Mouse (Mus musculus): ENCODE data around the gene Ddo. TPM values are rescaled to one million over a fixed set of nuclear protein-coding genes. Genes with fewer than 3 reads are reported as not detected.

Ddo gene
- 0.92 and 1.3 TPM in 2 replicates for polyA plus RNA-seq (2015; fragmentation: Nextera tagmentation; extraction: Ambion mirVana)

DNA sequence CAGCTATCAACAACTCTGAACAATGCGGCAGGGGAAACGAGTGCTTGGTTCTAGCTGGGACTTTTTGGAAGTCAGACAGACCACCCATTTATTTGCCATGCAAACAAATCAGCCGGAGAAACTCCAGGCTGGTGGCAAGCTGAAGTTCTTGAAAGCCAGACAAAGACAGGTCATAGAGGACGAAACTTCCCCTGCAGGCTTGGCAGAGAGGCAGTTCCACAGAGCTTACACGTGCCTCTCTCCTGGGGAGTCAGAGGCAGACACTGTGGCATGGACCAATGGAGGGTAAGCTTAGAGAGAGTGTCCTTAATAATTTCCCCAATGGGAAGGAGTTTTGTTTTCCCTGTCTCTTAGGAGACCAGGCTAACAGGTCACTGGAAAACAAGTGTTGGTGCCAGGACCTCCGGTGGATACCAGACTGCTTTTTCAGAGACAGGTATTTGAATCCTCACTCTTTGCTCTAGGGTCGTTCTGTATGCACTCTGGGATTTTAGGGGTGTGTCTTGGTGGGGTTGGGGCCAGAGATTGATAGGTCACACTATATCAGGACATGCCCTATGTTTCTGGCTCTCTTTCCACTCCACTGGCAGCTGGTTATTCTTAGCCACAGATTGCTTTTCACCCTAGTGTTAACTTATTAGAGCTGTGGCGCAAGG is at the start of gene Ddo:
TSS of gene Ddo (plus strand) at position 356 of the 656 bp plus-strand sequence.
- H3K4me3 ChIP-seq (replicated peaks; ENCODE audit: low read length): no peak within 1 kb of the TSS; the same call in 1 of the 2 replicates
- H3K4me2 ChIP-seq (ENCODE audit: low read depth, low read length): 0 out of 2 replicates have a peak within 1 kb of the TSS, but pooled peaks have one; percentile 24
- peak within 1 kb of the TSS; percentile 50; the same call in 1 of the 2 replicates for H3K27ac ChIP-seq (ENCODE audit: low read length)
- no peak within 1 kb of the TSS for H3K9ac ChIP-seq (ENCODE audit: low read length)
- H3K9me3 ChIP-seq (replicated peaks; ENCODE audit: control insufficient read depth, low read length): no peaks in the 10 kb centered on the region
- WGBS: 31% methylated on average over 8 of the region's 8 CpGs
- H3K4me1 ChIP-seq (ENCODE audit: control insufficient read depth, insufficient read depth, low read length): 0 out of 2 replicates have a peak, but pooled peaks cover 3% of the 10 kb centered on the region
- H3K27me3 ChIP-seq (ENCODE audit: control insufficient read depth, insufficient read depth, low read length): no peaks in the 10 kb centered on the region
- no peaks in the 10 kb centered on the region for H3K36me3 ChIP-seq (ENCODE audit: control insufficient read depth, insufficient read depth, low read length)
- ATAC-seq (ENCODE audit: insufficient read depth, low FRiP score): peak; percentile 68; the same call in 1 of the 2 replicates

- Histone ChIP-seq H3K4me1 (ENCODE audit: control insufficient read depth, insufficient read depth, low read length) (no peaks in the 10 kb centered on the region), H3K36me3 (ENCODE audit: control insufficient read depth, insufficient read depth, low read length) (no peaks in the 10 kb centered on the region), H3K9me3 (replicated peaks; ENCODE audit: control insufficient read depth, low read length) (no peaks in the 10 kb centered on the region), H3K27ac (ENCODE audit: low read length) (no peak overlapping the region), H3K4me2 (ENCODE audit: low read depth, low read length) (no peak overlapping the region), H3K27me3 (ENCODE audit: control insufficient read depth, insufficient read depth, low read length) (no peaks in the 10 kb centered on the region), H3K9ac (ENCODE audit: low read length) (no peak overlapping the region), H3K4me3 (replicated peaks; ENCODE audit: low read length) (no peak overlapping the region)
- 75% methylated on average over 8 of the region's 8 CpGs for WGBS
- ATAC-seq (ENCODE audit: insufficient read depth, low FRiP score): no peak
These were observed 46.1 kb upstream of the Ddo start for GRCm38 (mm10) chr10:40583584-40584255.

DNA sequence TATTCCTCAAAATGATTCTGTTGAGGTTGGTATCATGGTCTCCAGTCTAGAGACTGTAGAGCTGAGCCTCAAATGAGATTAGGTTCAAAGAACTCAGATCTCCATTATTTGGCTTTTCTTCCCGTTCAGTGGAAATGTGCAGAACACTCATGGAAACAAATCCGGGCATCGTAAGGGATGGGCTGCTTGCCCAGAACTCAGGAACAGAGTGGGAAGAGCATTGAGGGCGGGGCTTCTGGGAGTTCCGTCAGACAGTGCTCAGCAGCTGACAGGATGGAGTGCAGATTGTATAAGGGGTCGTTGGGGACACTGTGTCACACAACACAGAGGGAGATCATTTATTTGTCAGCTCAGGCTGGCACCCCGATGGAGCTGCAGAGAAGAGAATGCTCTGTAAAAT is 37.6 kb upstream of the Ddo start:
- no peak for ATAC-seq (ENCODE audit: insufficient read depth, low FRiP score)
- Histone ChIP-seq H3K36me3 (ENCODE audit: control insufficient read depth, insufficient read depth, low read length) (no peaks in the 10 kb centered on the region), H3K27ac (ENCODE audit: low read length) (no peak overlapping the region), H3K4me1 (ENCODE audit: control insufficient read depth, insufficient read depth, low read length) (no peaks in the 10 kb centered on the region), H3K27me3 (ENCODE audit: control insufficient read depth, insufficient read depth, low read length) (no peaks in the 10 kb centered on the region), H3K9me3 (replicated peaks; ENCODE audit: control insufficient read depth, low read length) (0 out of 2 replicates have a peak, but pooled peaks cover 4% of the 10 kb centered on the region), H3K4me3 (replicated peaks; ENCODE audit: low read length) (no peak overlapping the region), H3K4me2 (ENCODE audit: low read depth, low read length) (no peak overlapping the region), H3K9ac (ENCODE audit: low read length) (no peak overlapping the region)
- WGBS: 53% methylated on average over 7 of the region's 7 CpGs

DNA sequence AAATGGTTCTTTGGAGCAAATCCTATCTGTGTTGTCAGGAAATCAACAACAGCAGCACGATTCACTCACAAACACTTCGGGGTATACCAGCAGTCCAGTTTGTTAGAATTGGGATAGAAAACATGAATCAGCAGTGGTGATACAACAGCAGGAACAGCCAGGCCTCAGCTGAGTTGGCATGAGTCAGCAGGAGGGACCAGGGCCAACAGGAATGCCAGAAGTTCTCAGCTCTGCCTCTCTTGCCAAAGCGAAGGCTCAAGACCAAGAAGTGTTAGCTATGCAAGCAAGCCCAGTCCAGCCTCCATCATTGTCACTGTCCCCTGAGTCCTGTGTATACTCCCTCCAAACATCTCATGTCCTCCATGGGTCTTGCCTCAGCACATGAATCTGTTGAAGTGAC is 32.6 kb upstream of the Ddo start:
- H3K9me3 ChIP-seq (replicated peaks; ENCODE audit: control insufficient read depth, low read length): 0 out of 2 replicates have a peak, but pooled peaks cover 4% of the 10 kb centered on the region
- no peaks in the 10 kb centered on the region for H3K27me3 ChIP-seq (ENCODE audit: control insufficient read depth, insufficient read depth, low read length)
- no peaks in the 10 kb centered on the region for H3K36me3 ChIP-seq (ENCODE audit: control insufficient read depth, insufficient read depth, low read length)
- 92% methylated on average over 3 of the region's 3 CpGs for WGBS
- no peak for ATAC-seq (ENCODE audit: insufficient read depth, low FRiP score)
- no peak overlapping the region for H3K4me3 ChIP-seq (replicated peaks; ENCODE audit: low read length)
- no peak overlapping the region for H3K27ac ChIP-seq (ENCODE audit: low read length)
- H3K9ac ChIP-seq (ENCODE audit: low read length): no peak overlapping the region
- no peak overlapping the region for H3K4me2 ChIP-seq (ENCODE audit: low read depth, low read length)
- H3K4me1 ChIP-seq (ENCODE audit: control insufficient read depth, insufficient read depth, low read length): no peaks in the 10 kb centered on the region

DNA sequence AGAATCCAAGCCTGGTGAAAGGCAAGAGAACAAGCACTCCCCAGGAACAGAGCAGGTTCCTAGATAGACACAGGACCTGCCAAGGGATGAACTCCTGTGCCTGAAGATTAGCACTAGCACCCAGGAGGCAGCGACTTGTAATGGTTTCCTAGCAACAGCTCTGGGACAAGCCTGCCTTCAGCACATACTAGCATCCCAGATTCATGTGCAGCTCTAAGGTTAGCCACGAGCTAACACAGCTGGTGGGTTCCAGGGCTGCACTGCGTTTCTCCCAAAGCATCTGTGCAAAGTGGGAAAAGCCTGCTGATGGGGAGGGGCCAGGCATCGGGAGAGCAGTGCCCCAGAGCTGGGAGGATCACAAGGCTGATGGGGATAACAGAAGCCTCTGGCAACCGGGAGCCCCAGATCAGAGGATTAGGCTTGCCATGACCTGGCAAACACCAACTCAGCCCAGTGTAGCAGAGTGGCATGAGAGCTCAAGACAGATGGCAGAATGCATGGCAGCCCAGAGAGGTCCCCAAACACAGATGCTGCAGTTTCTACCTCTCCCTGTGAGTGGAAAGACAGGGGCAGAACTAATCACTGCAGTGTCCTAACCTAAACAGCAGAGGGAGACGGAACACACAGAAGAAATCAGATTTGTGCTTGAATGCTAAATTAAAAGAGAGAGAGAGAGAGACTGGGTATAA is 25.0 kb upstream of the Ddo start:
- ATAC-seq (ENCODE audit: insufficient read depth, low FRiP score): no peak
- H3K36me3 ChIP-seq (ENCODE audit: control insufficient read depth, insufficient read depth, low read length): no peaks in the 10 kb centered on the region
- no peaks in the 10 kb centered on the region for H3K27me3 ChIP-seq (ENCODE audit: control insufficient read depth, insufficient read depth, low read length)
- no peak overlapping the region for H3K27ac ChIP-seq (ENCODE audit: low read length)
- H3K4me1 ChIP-seq (ENCODE audit: control insufficient read depth, insufficient read depth, low read length): no peaks in the 10 kb centered on the region
- H3K4me2 ChIP-seq (ENCODE audit: low read depth, low read length): no peak overlapping the region
- H3K9me3 ChIP-seq (replicated peaks; ENCODE audit: control insufficient read depth, low read length): peaks cover 9% of the 10 kb centered on the region; the same call in 1 of the 2 replicates
- no peak overlapping the region for H3K9ac ChIP-seq (ENCODE audit: low read length)
- 67% methylated on average over 6 of the region's 6 CpGs for WGBS
- no peak overlapping the region for H3K4me3 ChIP-seq (replicated peaks; ENCODE audit: low read length)

DNA sequence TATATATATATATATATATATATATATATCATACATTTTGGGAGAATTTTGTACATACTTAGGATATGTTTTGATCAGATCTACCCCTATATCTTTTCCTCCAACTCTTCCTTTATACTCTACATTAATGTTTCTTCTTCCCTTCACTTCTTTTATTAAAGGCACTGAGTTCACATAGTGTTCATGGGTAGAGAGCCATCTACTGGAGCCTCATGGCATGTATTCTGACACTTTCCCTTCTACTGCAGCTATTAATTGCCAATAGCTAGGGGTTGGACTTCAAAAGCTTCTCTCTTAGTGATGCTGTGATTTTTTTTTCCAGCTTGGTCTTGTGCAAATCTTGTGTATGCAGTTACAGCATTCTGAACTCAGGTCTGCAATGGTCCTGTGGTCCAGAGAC is 11.8 kb upstream of the Ddo start:
- no peak for ATAC-seq (ENCODE audit: insufficient read depth, low FRiP score)
- no peaks in the 10 kb centered on the region for H3K4me1 ChIP-seq (ENCODE audit: control insufficient read depth, insufficient read depth, low read length)

DNA sequence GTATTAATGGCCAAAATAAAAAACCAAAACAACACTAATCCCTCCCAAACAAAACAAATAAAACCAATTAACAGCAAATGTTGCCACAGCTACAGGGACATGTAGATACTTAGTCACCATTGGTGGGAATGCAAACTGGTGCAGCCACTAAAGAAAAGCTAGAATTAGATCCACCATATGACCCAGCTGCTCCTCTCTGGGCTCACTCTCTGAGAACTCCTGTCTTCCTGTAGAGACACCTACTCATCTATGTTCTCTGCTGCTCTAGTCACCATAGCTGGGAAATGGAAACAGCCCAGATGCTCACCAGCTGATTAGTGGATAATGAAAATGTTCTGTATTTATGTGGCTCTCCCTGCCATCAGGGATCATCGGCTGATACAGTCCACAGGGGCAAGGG is 10.1 kb upstream of the Ddo start:
- no peak overlapping the region for H3K9ac ChIP-seq (ENCODE audit: low read length)
- H3K27me3 ChIP-seq (ENCODE audit: control insufficient read depth, insufficient read depth, low read length): no peaks in the 10 kb centered on the region
- H3K4me3 ChIP-seq (replicated peaks; ENCODE audit: low read length): no peak overlapping the region
- no peak overlapping the region for H3K27ac ChIP-seq (ENCODE audit: low read length)
- no peaks in the 10 kb centered on the region for H3K9me3 ChIP-seq (replicated peaks; ENCODE audit: control insufficient read depth, low read length)
- 59% methylated on average over 1 of the region's 1 CpGs for WGBS
- ATAC-seq (ENCODE audit: insufficient read depth, low FRiP score): no peak
- H3K36me3 ChIP-seq (ENCODE audit: control insufficient read depth, insufficient read depth, low read length): no peaks in the 10 kb centered on the region
- no peaks in the 10 kb centered on the region for H3K4me1 ChIP-seq (ENCODE audit: control insufficient read depth, insufficient read depth, low read length)
- no peak overlapping the region for H3K4me2 ChIP-seq (ENCODE audit: low read depth, low read length)

More for the DNA sequence above, 11.8 kb upstream of the Ddo start:
- Histone ChIP-seq H3K27ac (ENCODE audit: low read length) (no peak overlapping the region), H3K4me3 (replicated peaks; ENCODE audit: low read length) (no peak overlapping the region), H3K9me3 (replicated peaks; ENCODE audit: control insufficient read depth, low read length) (no peaks in the 10 kb centered on the region), H3K36me3 (ENCODE audit: control insufficient read depth, insufficient read depth, low read length) (no peaks in the 10 kb centered on the region), H3K9ac (ENCODE audit: low read length) (no peak overlapping the region), H3K27me3 (ENCODE audit: control insufficient read depth, insufficient read depth, low read length) (no peaks in the 10 kb centered on the region), H3K4me2 (ENCODE audit: low read depth, low read length) (no peak overlapping the region)

DNA sequence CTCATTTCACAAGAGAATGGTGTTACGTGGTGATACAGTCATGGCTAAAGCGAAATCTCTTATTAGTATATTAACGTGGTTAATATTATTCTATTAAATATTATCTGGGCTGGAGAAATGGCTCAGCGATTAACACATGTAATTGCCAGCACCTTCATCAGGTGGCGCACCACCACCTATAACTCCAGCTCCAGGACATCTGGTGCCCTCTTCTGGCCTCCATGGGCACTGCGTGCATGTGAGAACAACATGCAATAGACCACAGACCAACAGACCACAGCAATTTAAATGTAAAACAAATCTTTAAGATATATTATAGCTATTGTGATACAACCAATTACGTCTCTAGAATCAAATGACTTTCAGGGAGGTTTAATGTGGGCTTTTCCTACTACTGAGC is 671 bp upstream of the Ddo start:
- H3K4me1 ChIP-seq (ENCODE audit: control insufficient read depth, insufficient read depth, low read length): 0 out of 2 replicates have a peak, but pooled peaks cover 3% of the 10 kb centered on the region
- no peaks in the 10 kb centered on the region for H3K36me3 ChIP-seq (ENCODE audit: control insufficient read depth, insufficient read depth, low read length)
- no peaks in the 10 kb centered on the region for H3K27me3 ChIP-seq (ENCODE audit: control insufficient read depth, insufficient read depth, low read length)
- no peak overlapping the region for H3K9ac ChIP-seq (ENCODE audit: low read length)
- no peak overlapping the region for H3K27ac ChIP-seq (ENCODE audit: low read length)
- ATAC-seq (ENCODE audit: insufficient read depth, low FRiP score): 0 out of 2 replicates have a peak, but pooled peaks have one; percentile 7
- H3K4me3 ChIP-seq (replicated peaks; ENCODE audit: low read length): no peak overlapping the region
- no peaks in the 10 kb centered on the region for H3K9me3 ChIP-seq (replicated peaks; ENCODE audit: control insufficient read depth, low read length)
- 76% methylated on average over 7 of the region's 7 CpGs for WGBS
- H3K4me2 ChIP-seq (ENCODE audit: low read depth, low read length): no peak overlapping the region

DNA sequence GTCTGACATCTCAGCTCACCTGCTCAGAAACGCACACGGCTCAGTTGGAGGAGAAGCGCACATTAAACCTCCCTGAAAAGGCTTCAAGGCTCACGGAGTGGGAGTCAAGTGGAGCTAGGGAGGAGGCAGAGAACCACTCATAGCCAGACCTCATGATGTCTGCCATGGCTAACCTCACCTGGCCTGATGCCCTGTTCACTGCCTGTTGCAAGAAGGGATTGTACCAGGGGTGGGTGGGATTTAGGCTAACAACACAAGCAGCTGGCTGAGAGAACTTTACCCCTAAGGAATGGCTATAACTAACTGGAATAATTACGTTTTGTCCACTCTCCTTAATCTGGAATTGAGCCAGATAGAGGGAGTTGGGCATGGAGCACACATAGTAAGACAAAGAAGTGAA is 646 bp downstream of the Ddo start:
- Histone ChIP-seq H3K4me1 (ENCODE audit: control insufficient read depth, insufficient read depth, low read length) (0 out of 2 replicates have a peak, but pooled peaks cover 3% of the 10 kb centered on the region), H3K4me2 (ENCODE audit: low read depth, low read length) (0 out of 2 replicates have a peak overlapping the region, but pooled peaks have one; percentile 24), H3K9me3 (replicated peaks; ENCODE audit: control insufficient read depth, low read length) (no peaks in the 10 kb centered on the region), H3K27ac (ENCODE audit: low read length) (peak overlapping the region; percentile 50; the same call in 1 of the 2 replicates), H3K9ac (ENCODE audit: low read length) (no peak overlapping the region), H3K36me3 (ENCODE audit: control insufficient read depth, insufficient read depth, low read length) (no peaks in the 10 kb centered on the region), H3K4me3 (replicated peaks; ENCODE audit: low read length) (no peak overlapping the region), H3K27me3 (ENCODE audit: control insufficient read depth, insufficient read depth, low read length) (no peaks in the 10 kb centered on the region)
- WGBS: 71% methylated on average over 5 of the region's 5 CpGs
- no peak for ATAC-seq (ENCODE audit: insufficient read depth, low FRiP score)
